Mouse (Mus musculus) heart, adult 9 months (tissue): ENCODE results near the gene Mbnl1.

ENCODE experiments used
- DNase-seq, 2 experiments: peaks; one replicate each; pipeline ENCODE4 v3.0.0; 2022; ENCODE audit warnings: low spot score in 2 of 2

The Mbnl1 gene

DNA sequence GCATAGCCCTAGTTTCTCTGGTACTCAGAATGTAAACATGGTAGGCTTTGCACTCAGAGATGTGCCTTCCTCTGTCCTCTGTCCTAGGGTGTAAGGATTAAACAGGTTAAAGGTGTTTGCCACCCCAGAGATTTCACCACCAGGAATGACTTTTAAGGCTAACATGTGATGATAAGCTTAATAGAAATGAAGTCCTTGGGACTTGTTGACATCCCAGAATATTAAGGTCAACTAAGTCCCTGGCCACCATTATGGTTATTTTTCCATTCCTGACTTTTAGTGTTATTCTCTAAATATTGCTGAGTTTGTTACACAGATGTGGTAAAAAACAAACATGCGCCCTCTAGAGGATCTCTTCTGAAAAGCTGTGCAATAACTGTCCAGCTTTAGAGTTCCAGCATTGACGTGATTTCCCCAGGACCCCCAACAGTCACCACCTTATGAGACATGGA is 136.3 kb downstream of the Mbnl1 start:
- DNase-seq, result peak in 1 of 2 experiments; percentile 51

DNA sequence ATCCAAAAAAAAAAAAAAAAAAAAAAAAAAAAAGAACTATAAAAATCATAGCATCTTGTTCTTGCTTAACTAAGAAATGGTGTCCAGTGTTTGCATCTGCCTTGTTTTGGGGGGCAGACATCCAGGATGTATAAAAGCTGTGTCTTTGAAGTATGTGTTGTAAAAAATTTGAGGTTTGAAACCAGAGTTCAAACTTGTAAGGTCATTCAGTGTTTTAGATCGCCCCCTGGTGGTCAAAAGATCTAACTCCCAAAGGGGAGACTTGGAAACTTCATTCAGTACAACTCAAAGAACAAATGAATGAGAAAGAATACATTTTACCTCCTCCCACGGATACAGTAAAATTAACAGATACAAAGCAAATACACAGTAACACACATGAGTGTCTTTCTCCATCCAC is 139.2 kb downstream of the Mbnl1 start:
- peak in 1 of 2 experiments; percentile 64 for DNase-seq

DNA sequence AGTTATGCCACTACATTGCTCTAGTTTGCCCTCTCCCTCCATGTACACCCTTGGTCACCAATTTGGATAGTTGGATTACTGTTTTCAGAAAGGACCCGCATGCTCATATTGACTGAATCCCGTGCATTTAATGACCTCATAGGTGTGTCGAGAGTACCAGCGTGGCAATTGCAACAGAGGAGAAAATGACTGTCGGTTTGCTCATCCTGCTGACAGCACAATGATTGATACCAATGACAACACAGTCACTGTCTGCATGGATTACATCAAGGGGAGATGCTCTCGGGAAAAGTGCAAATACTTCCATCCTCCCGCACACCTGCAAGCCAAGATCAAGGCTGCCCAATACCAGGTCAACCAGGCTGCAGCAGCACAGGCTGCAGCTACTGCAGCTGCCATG is 140.5 kb downstream of the Mbnl1 start:
- no peak for DNase-seq

DNA sequence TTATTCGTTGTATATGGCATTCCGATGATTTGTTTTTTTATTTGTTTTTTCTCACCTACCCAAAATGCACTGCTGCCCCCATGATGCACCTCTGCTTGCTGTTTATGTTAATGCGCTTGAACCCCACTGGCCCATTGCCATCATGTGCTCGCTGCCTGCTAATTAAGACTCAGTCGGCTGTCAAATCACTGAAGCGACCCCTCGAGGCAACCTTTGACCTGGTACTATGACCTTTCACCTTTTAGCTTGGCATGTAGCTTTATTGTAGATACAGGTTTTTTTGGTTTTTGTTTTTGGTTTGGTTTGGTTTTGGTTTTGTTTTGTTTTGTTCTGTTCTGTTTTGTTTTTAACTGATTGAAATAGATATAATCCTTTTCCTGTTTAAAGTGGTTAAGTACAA is 141.9 kb downstream of the Mbnl1 start:
- DNase-seq, result no peak

DNA sequence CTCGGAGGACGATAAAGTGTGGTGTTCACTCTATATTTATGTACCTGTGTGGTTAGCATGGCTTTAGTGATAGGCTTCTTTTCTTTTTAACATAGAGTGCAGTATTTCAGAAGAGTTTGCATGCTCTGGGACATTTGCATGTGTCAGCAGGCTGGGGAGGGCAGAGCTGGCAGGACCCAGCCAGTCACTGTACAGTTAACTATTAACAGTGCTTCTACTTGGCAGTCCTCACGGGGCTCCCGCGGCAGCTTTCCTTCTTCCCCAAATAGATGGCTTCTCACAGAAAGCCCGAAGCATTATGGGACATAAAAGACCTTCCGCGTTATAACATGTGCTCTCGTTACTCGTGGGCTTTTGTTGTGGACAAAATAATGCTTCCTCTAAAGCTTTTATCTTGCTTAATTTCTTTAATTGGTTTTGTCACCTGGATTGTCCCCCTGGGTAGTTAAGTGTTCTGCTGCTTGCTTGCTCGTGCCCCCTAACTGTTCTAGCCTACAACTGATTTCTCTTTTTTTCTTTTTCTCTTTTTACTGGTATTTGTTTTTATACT is 142.5 kb downstream of the Mbnl1 start:
- DNase-seq, result no peak

DNA sequence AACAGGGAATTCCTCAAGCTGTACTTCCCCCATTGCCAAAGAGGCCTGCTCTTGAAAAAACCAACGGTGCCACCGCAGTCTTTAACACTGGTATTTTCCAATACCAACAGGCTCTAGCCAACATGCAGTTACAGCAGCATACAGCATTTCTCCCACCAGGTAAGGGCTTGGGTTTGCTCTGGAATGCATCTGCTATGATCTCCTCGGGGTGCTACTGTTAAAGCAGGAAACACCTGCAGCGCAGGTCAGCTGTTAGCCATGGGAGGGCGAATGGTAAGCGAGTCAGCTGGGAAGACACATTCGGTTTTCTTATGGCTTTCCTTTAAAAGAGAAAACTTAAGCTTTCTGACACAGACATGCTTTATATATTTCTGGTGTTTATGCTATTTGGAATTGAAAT is 143.0 kb downstream of the Mbnl1 start:
- DNase-seq, result no peak

DNA sequence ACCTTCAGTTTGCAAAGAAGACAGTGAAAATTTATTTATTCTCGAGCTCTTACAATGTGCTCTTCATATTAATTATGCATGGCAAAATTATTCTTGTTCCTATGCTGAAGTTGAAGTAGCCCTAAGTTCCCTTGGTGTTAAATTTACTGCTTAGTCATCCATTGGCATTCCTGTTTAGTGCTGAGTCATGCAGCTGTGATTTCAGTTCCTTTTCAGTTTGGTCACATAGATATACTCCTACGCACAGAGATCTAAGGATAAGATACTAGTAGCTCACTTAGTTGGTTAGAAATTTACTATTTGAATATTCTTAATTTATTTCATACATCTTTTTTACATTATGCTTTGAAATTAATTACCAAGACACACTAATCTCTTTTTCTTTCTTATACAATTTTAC is 143.5 kb downstream of the Mbnl1 start:
- no peak for DNase-seq

DNA sequence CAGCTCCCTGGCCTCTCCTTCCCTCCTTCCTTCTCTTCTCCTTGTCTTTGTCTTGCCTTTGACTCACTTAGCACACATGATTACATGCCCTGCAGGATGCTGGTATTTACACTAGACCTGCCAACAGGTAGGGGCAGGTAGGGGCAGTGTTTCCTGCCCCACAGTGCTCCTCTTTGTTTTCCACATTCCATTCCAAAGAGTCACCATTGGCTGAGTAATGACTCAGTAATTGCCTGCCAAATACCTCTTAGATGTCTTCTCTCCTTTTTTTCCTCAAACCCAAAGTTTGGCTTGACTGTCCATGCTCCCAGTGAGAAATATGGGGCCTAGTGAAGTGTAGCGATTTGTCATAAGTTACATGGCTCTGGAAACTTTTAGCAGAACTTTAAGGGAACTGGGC is 145.0 kb downstream of the Mbnl1 start:
- no peak for DNase-seq

DNA sequence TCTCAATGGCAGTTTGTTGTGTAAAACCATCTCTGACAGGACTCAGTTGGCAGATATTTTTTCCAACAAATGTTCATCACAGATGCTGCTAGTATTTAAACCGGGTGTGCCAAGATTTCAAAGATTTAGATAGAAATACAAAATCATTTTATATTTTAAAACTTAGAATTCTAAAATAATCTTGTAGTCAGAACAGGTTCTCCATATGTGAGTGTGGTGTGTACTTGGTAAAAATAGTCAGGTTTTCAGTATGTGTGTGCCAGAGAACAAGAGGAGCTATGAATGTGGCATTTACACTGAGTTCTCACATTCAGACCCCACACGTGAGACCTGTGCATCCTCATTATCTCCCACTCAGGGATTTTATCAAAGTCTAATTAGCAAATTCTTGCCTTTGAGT is 147.6 kb downstream of the Mbnl1 start:
- no peak for DNase-seq

DNA sequence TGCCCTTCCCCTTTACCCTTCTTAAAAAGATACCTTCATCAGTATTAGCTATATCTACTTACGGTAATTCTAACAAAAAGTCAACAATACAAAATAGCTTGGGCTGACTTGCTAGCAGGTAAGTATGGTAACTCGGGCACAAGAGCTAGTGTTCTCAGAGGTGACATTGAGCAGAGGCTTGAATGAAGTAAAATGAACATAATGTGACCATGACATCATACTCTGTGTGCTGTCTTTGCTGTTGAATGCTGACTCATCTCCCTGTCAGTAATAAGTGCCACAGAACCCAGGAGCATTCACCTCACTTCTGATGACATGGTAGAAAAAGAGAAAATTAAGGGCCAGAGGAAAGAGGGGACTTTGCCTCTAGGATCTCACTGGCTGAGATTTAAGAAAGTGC is 158.6 kb downstream of the Mbnl1 start:
- no peak for DNase-seq

DNA sequence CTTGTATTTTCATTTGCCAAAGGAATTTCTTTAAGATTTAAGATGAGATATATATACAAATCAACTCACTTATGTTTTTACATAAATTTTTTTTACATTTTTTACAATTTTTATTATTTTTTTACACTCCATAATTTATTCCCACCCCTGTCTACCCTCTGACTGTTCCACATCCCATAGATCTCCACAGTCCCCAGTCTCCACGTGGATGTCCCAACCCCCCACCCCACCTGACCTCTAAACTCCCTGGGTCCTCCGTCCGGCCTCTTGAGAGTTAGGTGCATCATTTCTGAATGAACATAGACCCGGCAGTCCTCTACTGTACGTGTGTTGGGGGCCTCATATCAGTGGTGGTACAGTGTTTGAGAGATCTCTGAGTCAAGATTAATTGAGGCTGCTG is 159.1 kb downstream of the Mbnl1 start:
- no peak for DNase-seq

DNA sequence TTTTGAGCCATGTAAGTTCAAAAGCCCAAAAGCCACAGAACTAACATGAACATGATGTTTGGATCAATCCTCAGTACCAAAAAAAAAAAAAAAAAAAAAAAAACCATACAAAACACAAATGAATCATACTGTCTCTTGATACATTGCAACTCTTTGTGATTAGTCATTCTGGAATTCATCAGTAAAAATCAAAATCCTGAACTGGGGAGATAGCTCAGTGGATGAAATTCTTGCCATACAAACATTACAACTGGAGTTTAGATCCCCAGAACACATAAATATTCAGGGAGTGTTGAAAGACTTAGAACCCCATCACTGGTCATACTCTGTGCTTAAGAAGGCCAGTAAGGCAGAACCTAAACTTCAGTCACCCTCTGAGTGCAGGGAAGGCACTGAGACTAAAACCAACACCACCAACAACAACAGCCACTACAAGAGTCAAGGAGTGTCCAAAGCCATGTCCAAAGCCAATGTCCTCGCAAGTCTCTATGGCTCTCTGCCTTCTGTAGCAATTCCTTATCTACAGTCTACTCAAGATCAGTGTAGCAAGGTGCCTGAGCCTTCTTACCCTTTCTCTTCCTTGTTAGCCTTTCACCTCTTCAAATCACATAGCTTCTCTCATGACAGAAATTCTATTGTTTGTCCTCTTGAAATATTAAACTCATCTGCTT is 160.3 kb downstream of the Mbnl1 start:
- no peak for DNase-seq

DNA sequence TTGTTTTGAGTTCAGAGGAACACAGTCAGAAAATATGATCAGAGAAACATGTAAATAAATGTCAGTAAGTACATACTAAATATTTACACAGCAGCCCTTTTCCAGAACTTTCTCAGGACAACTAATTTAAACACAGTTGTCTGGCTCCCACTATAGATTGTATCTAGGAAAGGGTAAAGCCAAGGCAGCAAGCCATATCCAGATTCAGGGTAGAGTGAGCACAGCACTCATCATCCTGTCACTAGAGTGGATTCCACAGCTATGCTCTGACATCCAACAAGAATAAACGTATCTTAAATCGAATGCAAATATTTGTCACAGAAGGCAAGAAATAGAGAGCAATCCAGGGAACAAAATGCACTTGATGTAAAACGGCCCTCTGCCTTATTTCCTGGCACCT is 165.9 kb downstream of the Mbnl1 start:
- no peak for DNase-seq

DNA sequence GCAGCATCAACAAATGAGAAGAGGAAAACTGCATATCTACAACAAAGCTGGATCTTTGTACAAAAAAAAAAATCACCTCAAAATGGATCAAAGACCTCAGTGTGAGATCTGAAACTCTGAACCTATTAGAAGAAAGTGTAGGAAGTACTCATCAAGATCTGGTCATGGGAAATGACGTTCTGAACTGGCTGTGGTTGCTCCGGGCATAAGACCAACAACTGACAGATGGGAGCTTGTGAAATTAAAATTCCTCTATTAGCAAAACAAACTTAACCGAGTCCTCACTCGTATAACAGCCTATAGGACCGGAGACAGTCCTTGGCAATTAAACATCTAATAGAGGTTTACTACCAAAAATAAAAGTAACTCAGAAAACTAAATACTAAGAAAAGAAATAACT is 166.5 kb downstream of the Mbnl1 start:
- DNase-seq, result peak; percentile 21 to 49

DNA sequence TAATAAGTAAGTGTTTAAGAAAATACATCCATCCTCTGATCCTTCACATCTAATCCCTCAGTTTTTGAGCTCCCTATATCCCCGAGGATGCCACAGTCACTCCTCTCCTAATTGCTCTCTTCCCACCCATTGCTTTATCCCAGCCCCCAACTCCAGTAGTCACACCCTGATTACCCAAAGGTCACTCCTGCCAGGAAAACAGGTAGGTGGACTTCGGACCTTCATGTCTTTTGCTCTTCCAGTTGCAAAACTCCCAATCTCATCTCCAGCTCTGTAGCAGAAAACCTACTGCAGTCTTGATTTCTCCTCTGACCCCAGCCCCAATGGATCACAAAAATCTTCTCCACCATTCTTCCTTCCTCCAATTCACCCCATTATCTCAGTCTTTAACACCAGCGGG is 169.6 kb downstream of the Mbnl1 start:
- DNase-seq, result no peak

DNA sequence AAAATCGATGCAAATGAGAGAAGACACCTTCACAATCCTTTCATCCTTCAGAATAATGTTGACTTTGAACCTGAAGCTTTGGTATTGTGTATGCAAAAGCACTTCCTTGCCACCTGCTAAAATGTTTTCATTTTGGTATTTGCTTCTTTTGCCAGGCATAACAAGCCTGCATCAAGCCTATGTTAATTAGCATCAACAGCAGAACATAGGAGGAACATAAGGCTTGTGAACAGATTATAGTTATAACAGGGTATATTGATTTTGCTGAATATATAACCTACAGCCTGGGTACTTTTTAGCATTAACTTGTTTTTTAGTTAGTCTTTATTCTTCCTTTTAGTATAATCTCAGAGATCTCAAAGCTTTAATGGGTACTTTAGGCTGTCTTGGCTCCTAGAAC is 172.9 kb downstream of the Mbnl1 start:
- DNase-seq, result no peak

DNA sequence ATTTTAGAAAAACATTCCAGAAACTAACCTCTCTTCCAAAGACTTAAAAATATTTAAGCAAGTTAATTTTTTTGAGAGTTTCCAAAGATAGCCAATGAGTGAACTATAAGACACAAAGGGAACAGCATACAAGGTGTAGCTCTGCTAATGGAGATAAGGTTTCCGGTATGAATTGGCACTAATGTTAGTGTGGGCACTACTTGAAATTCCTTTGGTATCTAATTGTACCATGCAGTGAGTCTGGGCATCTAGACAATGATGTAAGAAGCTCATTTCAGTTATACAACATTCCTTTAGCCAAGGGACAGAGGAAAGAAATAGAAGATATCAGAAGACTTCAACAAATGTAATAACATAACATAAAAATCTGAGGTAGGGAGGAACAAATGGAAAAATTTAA is 175.7 kb downstream of the Mbnl1 start:
- DNase-seq, result no peak

DNA sequence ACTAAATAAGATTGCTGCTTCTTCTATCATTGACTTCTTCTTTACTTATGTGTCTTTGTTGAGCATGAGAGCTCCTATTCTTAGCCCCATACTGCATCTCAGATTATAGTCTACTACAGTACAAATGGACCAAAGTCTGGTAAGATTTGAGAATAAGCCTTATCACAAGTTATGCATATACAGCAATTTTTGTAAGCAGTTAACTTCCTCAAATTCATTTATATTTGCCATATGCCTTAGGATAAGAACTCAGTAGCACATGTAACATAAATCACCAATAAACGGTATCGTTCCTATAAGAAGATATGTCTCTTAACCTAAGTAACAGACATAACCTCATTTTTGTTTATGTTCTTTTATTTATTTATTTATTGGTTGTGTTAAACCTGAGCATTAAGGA is 188.1 kb downstream of the Mbnl1 start:
- no peak for DNase-seq
